Mouse (Mus musculus) left cerebral cortex, postnatal 25 days (tissue): ENCODE measurements around the gene Vsig10l. TPM values are rescaled to one million over a fixed set of nuclear protein-coding genes. Genes with fewer than 3 reads are reported as not detected.

Source experiments
- DNase-seq, 2 experiments: peaks; one replicate each; pipeline ENCODE4 v3.0.0; 2022; ENCODE audit warnings: low spot score in 2 of 2, mixed read lengths in 1 of 2
- intact Hi-C: fragments of 180-260 bp; cut with DNase I; formaldehyde crosslinking; loops from one replicate; pipeline ENCODE4 v1.15.1; 2025
- microRNA-seq, 2 experiments: library from miRNA; unstranded; fragments of <30 nt; microRNA quantifications; one replicate each; pipeline ENCODE4 v1.2.0; 2022
- total RNA-seq, 2 experiments: library from RNA; stranded (reverse); gene quantifications; 2 replicates each; pipeline ENCODE4 v1.2.3; 2021

Vsig10l gene
- total RNA-seq, 2 experiments from 2014 or later, result 2.0 to 2.8 TPM

DNA sequence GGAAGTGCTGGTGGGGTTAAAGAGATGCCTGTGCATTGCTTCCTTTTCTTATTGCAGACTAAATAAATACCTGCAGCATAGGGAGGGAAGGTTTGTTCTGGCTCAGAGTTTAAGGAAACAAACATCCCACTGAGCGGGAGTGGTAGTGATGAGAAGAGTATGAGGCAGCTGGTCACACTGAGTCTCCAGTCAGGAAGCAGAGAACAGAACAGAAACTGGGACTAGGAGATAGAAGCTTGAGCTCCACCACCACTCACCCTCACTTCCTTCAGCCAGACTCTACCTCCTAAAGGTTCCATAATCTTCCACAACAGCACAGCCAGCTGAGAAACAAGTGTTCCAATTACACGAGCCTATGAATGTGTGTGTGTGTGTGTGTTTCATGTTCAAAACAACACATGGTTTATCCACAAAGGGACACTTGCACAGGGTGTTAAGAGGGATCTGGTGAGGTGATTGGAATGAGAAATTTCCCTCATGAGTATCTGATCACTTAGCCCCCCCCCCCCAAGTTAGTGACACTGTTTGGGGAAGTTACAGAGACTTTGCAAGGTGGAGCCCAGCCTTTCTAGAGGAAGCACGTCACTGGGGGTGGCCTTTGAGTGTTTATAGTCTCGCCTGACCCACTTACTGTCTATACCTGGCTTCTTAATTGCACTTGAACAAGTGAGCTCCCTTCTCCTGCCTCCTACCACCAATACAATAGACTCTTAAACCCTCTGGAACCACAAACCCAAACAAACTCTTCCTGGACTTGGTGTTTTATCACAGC lies 48.9 kb downstream of the Vsig10l start:
- DNase-seq, result no peak
- intact Hi-C loops, result no loop called here

DNA sequence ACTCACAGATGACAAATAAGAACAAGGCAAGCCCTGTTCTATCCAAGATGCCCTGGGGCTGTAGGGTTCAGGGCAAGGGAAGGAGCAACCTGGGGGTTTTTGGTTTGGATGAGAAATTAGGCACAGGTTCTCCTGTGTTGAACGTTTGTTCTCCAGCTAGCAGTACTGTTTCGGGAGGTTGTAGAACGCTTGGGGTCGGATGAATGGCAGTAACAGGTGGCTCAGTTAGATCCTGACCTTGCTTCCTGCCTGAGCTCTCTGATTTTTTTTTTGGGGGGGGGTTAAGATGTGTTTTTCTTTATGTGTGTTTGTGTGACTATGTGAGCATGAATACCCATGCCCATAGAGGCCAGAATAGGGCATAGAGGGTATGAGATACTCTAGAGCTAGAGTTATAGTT lies 49.6 kb downstream of the Vsig10l start:
- intact Hi-C loops, result no loop called here
- no peak for DNase-seq

GRCm38 (mm10) chr7:43515076-43515475 lies 52.1 kb downstream of the Vsig10l start:
- intact Hi-C loops, result no loop called here
- no peak for DNase-seq

GRCm38 (mm10) chr7:43518341-43518740 lies 55.4 kb downstream of the Vsig10l start:
- intact Hi-C loops, result no loop called here
- DNase-seq, result no peak

Small RNA genes within 50 kb of the gene (microRNA-seq; reads per million reads assigned to microRNA genes)
- gene Mir7051, result 0 to 2.0 reads per million in 2 experiments

Other genes with a start within 250 kb of the Vsig10l start
- 10 to 100 TPM; 21.0 to 21.9 TPM for gene Zfp715, start 149.9 kb upstream of the Vsig10l start, total RNA-seq
- gene Siglecf, start 111.8 kb upstream of the Vsig10l start, total RNA-seq, result under 1 TPM; 0.34 to 0.44 TPM
- under 1 TPM in 1 of 2 experiments, not detected in 1; 0.69 TPM for gene Siglecg, start 54.9 kb upstream of the Vsig10l start, total RNA-seq
- gene Lim2, start 35.5 kb upstream of the Vsig10l start, total RNA-seq, result not detected
- not detected for gene Nkg7, start 26.1 kb upstream of the Vsig10l start, total RNA-seq
- not detected for gene Cldnd2, start 22.4 kb upstream of the Vsig10l start, total RNA-seq
- gene Etfb, start 19.1 kb upstream of the Vsig10l start, total RNA-seq, result 10 to 100 TPM; 52.2 to 59.1 TPM
- gene Gm45233, start 19.0 kb upstream of the Vsig10l start, total RNA-seq, result under 1 TPM in 1 of 2 experiments, not detected in 1; 0.53 TPM
- 10 to 100 TPM; 28.4 to 28.9 TPM for gene Iglon5, start 26.9 kb downstream of the Vsig10l start, total RNA-seq
- gene 4931406B18Rik, start 42.8 kb downstream of the Vsig10l start, total RNA-seq, result not detected
- 1 to 10 TPM; 4.4 to 5.1 TPM for gene Cd33, start 81.3 kb downstream of the Vsig10l start, total RNA-seq
- 1 to 10 TPM; 3.8 to 4.7 TPM for gene Zfp658, start 99.1 kb downstream of the Vsig10l start, total RNA-seq
- gene Zfp719, start 116.5 kb downstream of the Vsig10l start, total RNA-seq, result 10 to 100 TPM; 15.0 to 17.1 TPM
- under 1 TPM in 1 of 2 experiments, not detected in 1; 0.37 TPM for gene Zfp819, start 144.0 kb downstream of the Vsig10l start, total RNA-seq
- gene Ceacam18, start 171.6 kb downstream of the Vsig10l start, total RNA-seq, result not detected
- 1 to 10 TPM; 1.1 to 1.3 TPM for gene Siglece, start 197.0 kb downstream of the Vsig10l start, total RNA-seq
- 1 to 10 TPM; 7.5 to 8.7 TPM for gene Ctu1, start 208.9 kb downstream of the Vsig10l start, total RNA-seq
- not detected for gene Klk14, start 227.3 kb downstream of the Vsig10l start, total RNA-seq
- not detected for gene Klk13, start 249.4 kb downstream of the Vsig10l start, total RNA-seq